Mouse (Mus musculus) stomach, postnatal 0 days (tissue): Measurements from ENCODE around the gene Zfp820. TPM values are rescaled to one million over a fixed set of nuclear protein-coding genes. Genes with fewer than 3 reads are reported as not detected.

Experiments
- ATAC-seq: fragments of 200-750 bp; cut with Nextera tagmentation; 2 replicates; pipeline ENCODE4 v1.8.0; 2017; ENCODE audit not compliant: low FRiP score, low TSS enrichment
- DNase-seq: peaks from one replicate; pipeline ENCODE4 v3.0.0-alpha.2; 2016; ENCODE audit warnings: low spot score
- H3K27ac ChIP-seq: fragments of 300-500 bp; sonication (generic); replicated peaks from 2 replicates; pipeline ENCODE4 v1.5.1; 2014; ENCODE audit warnings: mild to moderate bottlenecking, control low read depth
- H3K27me3 ChIP-seq: fragments of 300-500 bp; sonication (generic); 2 replicates; pipeline ENCODE4 v1.6.1; 2014; ENCODE audit warnings: low read length; ENCODE audit not compliant: control insufficient read depth, insufficient read depth
- H3K36me3 ChIP-seq: fragments of 300-500 bp; sonication (generic); 2 replicates; pipeline ENCODE4 v1.6.1; 2014; ENCODE audit warnings: low read length, mixed read lengths; ENCODE audit not compliant: control insufficient read depth, insufficient read depth
- H3K4me1 ChIP-seq: fragments of 300-500 bp; sonication (generic); replicated peaks from 2 replicates; pipeline ENCODE4 v1.6.1; 2014; ENCODE audit warnings: antibody characterized with exemption; ENCODE audit not compliant: control insufficient read depth, insufficient read depth
- H3K4me2 ChIP-seq: fragments of 300-500 bp; sonication (generic); replicated peaks from 2 replicates; pipeline ENCODE4 v1.6.1; 2014; ENCODE audit warnings: low read depth, mild to moderate bottlenecking, control low read depth, moderate library complexity
- H3K4me3 ChIP-seq: fragments of 300-500 bp; sonication (generic); 2 replicates; pipeline ENCODE4 v1.5.1; 2014; ENCODE audit warnings: low read depth, low read length, control low read depth
- H3K9ac ChIP-seq: fragments of 300-500 bp; sonication (generic); 2 replicates; pipeline ENCODE4 v1.6.1; 2014; ENCODE audit warnings: mild to moderate bottlenecking, low read length, control low read depth, mixed read lengths
- H3K9me3 ChIP-seq: fragments of 300-500 bp; sonication (generic); 2 replicates; pipeline ENCODE4 v1.6.1; 2016; ENCODE audit warnings: low read length; ENCODE audit not compliant: control insufficient read depth
- CTCF ChIP-seq: IDR thresholded peaks from 2 replicates; pipeline ENCODE4 v1.5.1; 2016; ENCODE audit warnings: antibody characterized with exemption, low read depth, mild to moderate bottlenecking, moderate library complexity
- EP300 ChIP-seq: optimal IDR thresholded peaks from 2 replicates; pipeline ENCODE3; 2016; ENCODE audit warnings: antibody characterized with exemption
- WGBS: fragments of 180-500 bp; shearing (Covaris S2); extraction: QIAGEN DNeasy Blood & Tissue Kit; methylation state at CpG from one replicate; pipeline ENCODE4 v1.1.7; 2014; 5-methylcytosine and 5-hydroxymethylcytosine counted together
- polyA plus RNA-seq: library from polyadenylated mRNA; unstranded; fragments of >200 nt; fragmentation: Nextera tagmentation; extraction: Ambion mirVana; gene quantifications from 2 replicates; pipeline ENCODE4 v1.2.1, GENCODE M21; 2015

Gene Zfp820
- polyA plus RNA-seq, 1 experiment from 2014 or later, result 3.6 TPM

DNA sequence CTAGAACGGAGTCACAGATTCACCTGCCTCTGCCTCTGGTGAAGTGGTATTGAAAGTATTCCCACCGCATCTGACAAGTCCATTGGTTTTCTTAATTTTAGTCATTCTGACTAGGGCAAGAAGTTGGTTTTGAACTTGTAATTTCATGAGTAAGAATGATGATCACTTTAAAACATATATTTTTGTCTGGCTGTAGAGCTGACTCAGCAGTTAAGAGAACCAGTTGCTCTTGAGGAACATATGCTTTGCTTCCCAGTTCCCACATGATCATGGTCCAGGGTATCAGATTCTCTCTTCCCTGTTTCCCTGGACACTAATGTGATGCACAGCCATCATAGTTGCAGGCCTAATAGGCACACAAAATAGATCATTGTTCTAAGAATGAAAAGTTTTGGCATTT, 75.2 kb downstream of the Zfp820 start:
- no peaks in the 10 kb centered on the region for H3K4me1 ChIP-seq
- DNase-seq (no peak), ATAC-seq (no peak)
- TF ChIP-seq CTCF (no peak), EP300 (no peak)
- H3K9me3 ChIP-seq, result no peaks in the 10 kb centered on the region
- H3K27ac ChIP-seq, result no peak overlapping the region
- no peak overlapping the region for H3K4me3 ChIP-seq
- H3K4me2 ChIP-seq, result no peak overlapping the region
- 84% methylated on average over 2 of the region's 2 CpGs for WGBS
- no peaks in the 10 kb centered on the region for H3K27me3 ChIP-seq
- H3K9ac ChIP-seq, result no peak overlapping the region
- H3K36me3 ChIP-seq, result no peaks in the 10 kb centered on the region

Other genes starting within 250 kb of the Zfp820 start
- gene Zfp983, start 195.1 kb downstream of the Zfp820 start, polyA plus RNA-seq, result 1.5 and 1.9 TPM in 2 replicates
- 3.4 and 3.7 TPM in 2 replicates for gene Gm10226, start 153.9 kb downstream of the Zfp820 start, polyA plus RNA-seq
- gene Zfp760, start 138.0 kb downstream of the Zfp820 start, polyA plus RNA-seq, result 2.6 and 2.8 TPM in 2 replicates
- 2.5 TPM in 2 replicates for gene Zfp229, start 115.0 kb downstream of the Zfp820 start, polyA plus RNA-seq
- 6.6 and 7.0 TPM in 2 replicates for gene Zfp995, start 64.2 kb upstream of the Zfp820 start, polyA plus RNA-seq
- 9.6 and 10.2 TPM in 2 replicates for gene Zfp942, start 116.7 kb upstream of the Zfp820 start, polyA plus RNA-seq
- 11.0 and 12.2 TPM in 2 replicates for gene Zfp943, start 116.8 kb upstream of the Zfp820 start, polyA plus RNA-seq